Mouse (Mus musculus) cerebellum, adult 2 months (tissue): ENCODE measurements around the gene Gstp3. TPM values are rescaled to one million over a fixed set of nuclear protein-coding genes. Genes with fewer than 3 reads are reported as not detected.

Experiments used
- DNase-seq, 2 experiments: peaks; one replicate each; pipeline ENCODE4 v3.0.0; 2021
- H3K27ac ChIP-seq: fragments of 200-500 bp; 2 replicates; pipeline ENCODE4 v1.5.1; 2012; ENCODE audit warnings: low read length, control low read depth, inconsistent platforms; ENCODE audit not compliant: insufficient read depth
- H3K27me3 ChIP-seq: fragments of 200-500 bp; 2 replicates; pipeline ENCODE4 v1.6.1; 2012; ENCODE audit warnings: inconsistent platforms, mild to moderate bottlenecking, low read length, moderate library complexity; ENCODE audit not compliant: control insufficient read depth, insufficient read depth
- H3K4me1 ChIP-seq: fragments of 200-500 bp; 2 replicates; pipeline ENCODE4 v1.6.1; 2011; ENCODE audit warnings: low read length; ENCODE audit not compliant: control insufficient read depth, insufficient read depth
- H3K4me3 ChIP-seq: fragments of 200-500 bp; replicated peaks from 2 replicates; pipeline ENCODE3; 2011; ENCODE audit warnings: mild to moderate bottlenecking, low read depth, low read length, control low read depth; ENCODE audit not compliant: insufficient read depth
- CTCF ChIP-seq: fragments of 200-500 bp; IDR thresholded peaks from 2 replicates; pipeline ENCODE4 v1.5.1; 2011; ENCODE audit warnings: low read depth, mild to moderate bottlenecking, control low read depth, low read length, moderate library complexity, borderline replicate concordance; ENCODE audit not compliant: insufficient read depth
- POLR2A ChIP-seq: fragments of 200-500 bp; IDR thresholded peaks from 2 replicates; pipeline ENCODE4 v1.6.1; 2011; ENCODE audit warnings: low read length, control low read depth, borderline replicate concordance; ENCODE audit not compliant: insufficient read depth
- WGBS: fragments of 180-500 bp; shearing (Covaris S2); methylation state at CpG from one replicate; pipeline ENCODE4 v1.1.7; 2018; 5-methylcytosine and 5-hydroxymethylcytosine counted together
- polyA plus RNA-seq: library from polyadenylated mRNA; depleted of rRNA; stranded (reverse); fragments of >200 nt; gene quantifications from 2 replicates; pipeline ENCODE4 v1.2.3, GENCODE M21; 2012

The Gstp3 gene
- polyA plus RNA-seq, 1 experiment = not detected

GRCm38 (mm10) chr19:4101466-4101865, 42.1 kb upstream of the Gstp3 start:
- TF ChIP-seq CTCF = no peak
- no peak for TF ChIP-seq POLR2A
- Histone ChIP-seq H3K4me1 (peaks cover 34% of the 10 kb centered on the region), H3K27me3 (no peaks in the 10 kb centered on the region), H3K27ac (peak overlapping the region; percentile 94), H3K4me3 (peak overlapping the region; percentile 72)
- DNase-seq = peak; percentile 53 to 61
- 14% methylated on average over 6 of the region's 6 CpGs for WGBS

DNA sequence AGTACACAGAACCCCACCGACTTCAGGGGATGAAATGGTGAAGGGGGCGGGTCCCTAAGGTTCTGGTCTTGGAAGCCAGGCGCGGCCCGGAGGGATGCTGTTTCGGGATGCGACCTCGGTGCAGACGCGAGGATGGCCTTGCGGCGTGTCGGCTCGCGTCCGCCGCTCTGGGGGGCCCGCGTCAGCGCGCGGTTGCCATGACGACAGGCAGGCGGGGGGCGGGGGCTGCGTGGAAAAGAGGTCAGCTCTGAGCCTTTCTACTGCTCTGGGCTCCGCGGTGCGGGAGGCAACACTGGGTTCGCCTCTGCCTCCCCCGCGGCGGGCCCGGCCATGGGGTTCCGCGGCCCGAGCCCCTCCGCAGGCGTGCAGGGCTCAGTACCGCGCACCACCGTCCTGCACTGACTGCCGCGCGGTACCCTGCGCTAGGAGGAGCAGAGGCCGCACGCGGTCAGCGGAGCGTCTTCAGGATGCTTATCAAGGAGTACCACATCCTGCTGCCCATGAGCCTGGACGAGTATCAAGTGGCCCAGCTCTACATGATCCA, 41.4 kb upstream of the Gstp3 start:
- peak overlapping the region; percentile 72 for H3K4me3 ChIP-seq
- DNase-seq = peak; percentile 89 to 91
- peaks cover 34% of the 10 kb centered on the region for H3K4me1 ChIP-seq
- peak overlapping the region; percentile 94 for H3K27ac ChIP-seq
- H3K27me3 ChIP-seq = no peaks in the 10 kb centered on the region
- 1% methylated on average over 51 of the region's 52 CpGs for WGBS
- TF ChIP-seq POLR2A = 0 out of 2 replicates have a peak, but pooled peaks have one; percentile 33
- TF ChIP-seq CTCF = no peak

DNA sequence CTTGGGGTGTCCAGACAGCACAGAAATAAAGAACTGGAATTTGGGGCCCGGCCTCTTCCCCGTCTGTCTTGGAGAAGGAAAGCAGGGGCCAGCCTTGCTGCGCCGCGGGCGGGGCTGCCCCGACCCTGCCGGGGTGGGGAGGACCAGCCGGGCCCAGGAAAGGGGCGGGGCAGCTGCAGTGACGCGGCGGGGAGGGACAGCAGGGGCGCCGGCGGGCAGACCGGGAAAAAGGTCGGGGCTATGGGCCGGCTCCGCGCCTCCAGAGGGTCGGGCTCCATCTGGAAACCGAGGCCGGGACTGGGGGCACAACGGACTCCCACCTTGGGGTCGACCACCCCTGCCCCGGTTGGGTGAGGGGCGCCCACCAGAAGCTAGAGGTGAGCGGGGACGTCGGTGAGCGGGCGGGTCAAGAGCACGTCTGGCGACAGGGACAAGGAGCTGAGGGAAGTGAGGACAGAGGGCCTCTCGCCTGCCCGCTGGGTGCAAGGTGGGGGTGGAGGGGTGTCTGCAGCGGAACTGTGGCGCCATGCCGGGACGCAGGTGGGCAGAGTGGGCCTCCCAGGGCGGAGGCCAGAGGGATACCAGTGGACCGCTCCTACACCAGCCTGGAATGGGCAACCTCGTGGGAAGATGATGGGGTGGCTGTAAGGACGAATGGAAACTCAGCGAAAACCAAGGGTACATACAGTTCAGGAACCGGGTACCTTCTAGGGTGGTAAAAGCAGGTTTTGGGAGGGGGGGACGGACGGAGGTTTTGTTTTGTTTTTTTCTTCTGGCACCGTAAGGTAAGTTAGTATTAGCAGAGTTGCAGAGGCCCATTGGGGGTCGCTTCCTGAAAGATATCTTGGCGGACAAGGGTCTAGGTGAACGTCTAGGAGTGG, 40.7 kb upstream of the Gstp3 start, which contains the start of gene Pitpnm1:
Gene Pitpnm1, plus strand, starts transcription at position 162 of the 881 bp plus-strand sequence.
- Histone ChIP-seq H3K4me3 (peak within 1 kb of the TSS; percentile 72), H3K4me1 (peaks cover 34% of the 10 kb centered on the region), H3K27me3 (no peaks in the 10 kb centered on the region), H3K27ac (peak within 1 kb of the TSS; percentile 94)
- no peak for TF ChIP-seq CTCF
- TF ChIP-seq POLR2A = no peak
- 1% methylated on average over 53 of the region's 53 CpGs for WGBS
- DNase-seq = peak; percentile 73 to 78

- peak overlapping the region; percentile 94 for H3K27ac ChIP-seq
Measured at GRCm38 (mm10) chr19:4099056-4099455, 39.7 kb upstream of the Gstp3 start.

DNA sequence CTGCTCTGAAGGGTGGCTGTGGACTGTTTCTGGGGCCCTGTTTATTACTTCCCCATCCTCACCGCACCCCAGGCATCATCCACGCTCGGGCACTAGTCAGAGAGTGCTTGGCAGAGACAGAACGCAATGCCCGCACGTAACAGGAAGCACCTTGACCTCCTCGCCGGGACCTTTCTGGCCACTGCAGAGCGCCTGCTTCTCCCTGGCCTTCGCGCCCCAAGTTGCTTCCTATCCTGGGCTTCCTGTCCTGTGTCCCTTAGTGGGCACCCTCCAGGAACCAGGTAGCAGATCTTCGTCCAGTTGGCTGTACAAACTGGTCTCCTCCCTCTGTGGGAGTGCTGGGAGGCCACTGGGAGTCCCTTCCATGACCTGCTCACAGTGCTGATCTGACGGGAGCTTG, 39.1 kb upstream of the Gstp3 start:
- Histone ChIP-seq H3K27me3 (no peaks in the 10 kb centered on the region), H3K27ac (peak overlapping the region; percentile 44; the same call in 1 of the 2 replicates), H3K4me3 (peak overlapping the region; percentile 70), H3K4me1 (peaks cover 22% of the 10 kb centered on the region)
- DNase-seq = peak; percentile 38 to 53
- 57% methylated on average over 13 of the region's 13 CpGs for WGBS
- no peak for TF ChIP-seq POLR2A
- TF ChIP-seq CTCF = no peak

More at GRCm38 (mm10) chr19:4099056-4099455, 39.7 kb upstream of the Gstp3 start:
- WGBS = 7% methylated on average over 9 of the region's 9 CpGs
- DNase-seq = peak; percentile 92 to 94
- TF ChIP-seq POLR2A (peak; percentile 36; the same call in 1 of the 2 replicates), CTCF (peak; percentile 94)
- Histone ChIP-seq H3K27me3 (no peaks in the 10 kb centered on the region), H3K4me3 (peak overlapping the region; percentile 38), H3K4me1 (peaks cover 28% of the 10 kb centered on the region)

DNA sequence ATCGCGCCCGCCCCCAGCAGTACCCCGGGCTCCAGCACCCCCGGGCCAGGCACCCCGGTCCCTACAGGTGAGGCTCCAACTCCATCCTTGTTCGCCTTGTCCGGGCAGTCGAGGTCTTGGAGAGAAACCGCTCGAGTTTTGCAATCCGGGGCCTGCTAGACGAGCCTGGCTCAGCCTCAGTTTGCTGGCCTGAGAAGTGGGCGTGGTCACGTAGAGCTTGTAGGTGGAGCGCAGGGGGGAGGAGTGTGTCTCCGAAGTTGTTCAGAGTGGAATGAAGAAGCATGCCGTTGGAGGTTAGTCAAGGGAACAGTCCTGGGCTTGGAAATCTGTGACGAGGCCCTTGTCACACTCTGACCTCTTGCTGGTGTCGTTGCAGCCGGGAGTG, 38.1 kb upstream of the Gstp3 start:
- H3K4me1 ChIP-seq = peaks cover 15% of the 10 kb centered on the region; the same call in 1 of the 2 replicates
- TF ChIP-seq POLR2A (no peak), CTCF (no peak)
- 0 out of 2 replicates have a peak overlapping the region, but pooled peaks have one; percentile 8 for H3K27ac ChIP-seq
- no peak for DNase-seq
- peak overlapping the region; percentile 70 for H3K4me3 ChIP-seq
- WGBS = 1% methylated on average over 21 of the region's 21 CpGs
- no peaks in the 10 kb centered on the region for H3K27me3 ChIP-seq

DNA sequence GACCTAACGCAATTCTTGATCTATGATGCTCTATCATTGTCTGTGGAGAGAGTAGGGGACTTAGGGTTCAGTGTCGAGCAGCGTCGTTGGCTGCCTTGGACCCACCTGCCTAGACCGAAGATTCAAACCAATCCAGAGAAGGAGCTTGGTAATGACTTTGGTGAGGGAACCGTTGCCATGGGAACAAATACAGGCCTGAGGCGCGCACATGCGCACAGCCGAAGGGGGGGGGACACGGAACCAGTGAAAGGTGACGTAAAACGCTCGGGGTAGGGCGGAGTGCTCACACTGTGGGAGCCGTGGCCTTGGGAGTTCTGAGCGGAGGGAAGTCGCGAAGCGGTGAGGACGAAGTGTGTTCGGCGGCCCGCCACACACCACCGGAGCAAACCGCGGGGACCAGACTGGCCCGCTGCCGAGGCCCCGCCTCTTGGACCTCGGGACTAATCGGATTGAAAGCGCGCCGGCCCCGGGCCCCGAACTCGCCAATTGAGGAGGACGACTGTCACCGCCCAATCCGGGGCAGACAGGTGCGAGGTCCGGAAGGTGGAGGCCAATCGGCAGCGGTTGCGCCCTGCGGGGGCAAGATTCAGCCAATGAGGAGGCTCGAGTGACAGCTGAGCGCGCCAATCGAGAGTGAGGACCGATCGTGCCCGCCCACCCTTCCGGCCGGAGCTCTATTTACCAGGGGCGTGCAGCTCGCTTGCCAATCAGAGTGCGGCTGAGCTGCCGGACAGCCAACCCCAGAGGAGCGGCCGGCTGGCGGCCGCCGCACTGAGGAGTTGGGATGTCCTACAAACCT, 37.5 kb upstream of the Gstp3 start, which contains the start of gene Cdk2ap2:
Gene Cdk2ap2, plus strand, starts transcription at position 541 of the 799 bp plus-strand sequence.
- peaks cover 12% of the 10 kb centered on the region; the same call in 1 of the 2 replicates for H3K4me1 ChIP-seq
- H3K27me3 ChIP-seq = no peaks in the 10 kb centered on the region
- WGBS = under 1% methylated on average over 64 of the region's 65 CpGs

More for the DNA sequence above, 37.5 kb upstream of the Gstp3 start, which contains the start of gene Cdk2ap2:
- H3K27ac ChIP-seq = peak within 1 kb of the TSS; percentile 87
- peak within 1 kb of the TSS; percentile 70 for H3K4me3 ChIP-seq
- DNase-seq = peak; percentile 100
- TF ChIP-seq CTCF (no peak), POLR2A (peak; percentile 89)
